Mouse (Mus musculus): ENCODE measurements at regions not wholly inside any gene's neighbourhood (a gene's known extent, or its start where the extent isn't known, plus 50 kb on each side); places are given as distances from the start of the nearest gene placed in this dataset.

DNA sequence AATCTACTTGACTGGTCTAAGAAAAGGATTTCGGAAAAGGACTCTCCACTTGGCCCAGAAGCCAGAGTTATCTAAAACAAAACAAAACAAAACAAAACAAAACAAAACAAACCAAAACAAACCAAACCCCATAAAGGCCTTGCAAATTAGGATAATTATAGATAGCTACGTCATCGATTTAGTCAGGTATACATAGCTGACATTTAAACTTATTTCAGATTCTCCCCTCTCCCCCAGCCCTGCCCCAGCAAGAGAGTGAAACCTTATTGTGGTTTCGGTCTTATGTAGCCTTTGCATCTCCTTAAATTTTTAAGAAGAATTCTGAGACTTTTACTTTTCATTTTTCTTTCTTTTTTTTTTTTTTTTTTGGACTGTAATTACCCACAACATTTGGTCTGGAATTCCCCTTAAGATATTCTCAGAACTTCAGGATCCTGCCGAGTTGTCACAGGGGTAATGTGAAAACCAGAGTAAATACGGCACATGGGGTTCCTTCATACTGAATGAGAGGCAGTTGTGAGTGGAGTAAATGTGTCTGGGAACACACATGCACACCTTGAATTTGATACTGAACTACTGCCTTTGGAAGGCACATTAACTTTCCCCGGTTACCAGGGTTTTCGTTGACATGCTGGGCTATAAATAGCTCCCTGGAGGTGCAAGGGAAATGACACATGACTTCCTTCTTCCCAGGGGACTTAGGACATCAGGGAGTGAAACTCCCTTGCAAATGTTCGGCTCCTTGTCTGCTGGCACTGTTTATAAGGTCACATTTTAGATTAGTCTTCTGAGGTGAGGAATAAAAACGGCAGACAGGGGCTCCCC is 94.8 kb upstream of the Rap1b start:
- peak; percentile 81 for ATAC-seq

DNA sequence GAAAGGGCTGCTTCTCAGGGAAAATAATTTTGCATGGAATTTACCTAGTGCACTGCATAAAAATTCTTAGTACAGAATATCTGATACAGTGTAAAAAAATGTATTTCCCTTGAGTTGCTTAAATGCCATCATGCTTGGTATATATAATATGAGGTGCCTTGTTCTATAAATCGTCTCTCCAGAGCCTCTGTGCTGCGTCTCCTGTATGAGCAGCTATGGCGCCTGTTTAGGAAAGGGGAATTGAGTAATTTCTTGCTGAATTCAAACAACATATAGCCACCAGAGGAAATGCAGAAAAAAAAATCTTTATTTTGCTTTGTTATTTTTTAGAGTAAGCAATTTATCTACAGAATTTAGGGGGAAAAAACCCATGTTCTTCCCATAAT is 95.4 kb upstream of the Rap1b start:
- no peak for ATAC-seq

DNA sequence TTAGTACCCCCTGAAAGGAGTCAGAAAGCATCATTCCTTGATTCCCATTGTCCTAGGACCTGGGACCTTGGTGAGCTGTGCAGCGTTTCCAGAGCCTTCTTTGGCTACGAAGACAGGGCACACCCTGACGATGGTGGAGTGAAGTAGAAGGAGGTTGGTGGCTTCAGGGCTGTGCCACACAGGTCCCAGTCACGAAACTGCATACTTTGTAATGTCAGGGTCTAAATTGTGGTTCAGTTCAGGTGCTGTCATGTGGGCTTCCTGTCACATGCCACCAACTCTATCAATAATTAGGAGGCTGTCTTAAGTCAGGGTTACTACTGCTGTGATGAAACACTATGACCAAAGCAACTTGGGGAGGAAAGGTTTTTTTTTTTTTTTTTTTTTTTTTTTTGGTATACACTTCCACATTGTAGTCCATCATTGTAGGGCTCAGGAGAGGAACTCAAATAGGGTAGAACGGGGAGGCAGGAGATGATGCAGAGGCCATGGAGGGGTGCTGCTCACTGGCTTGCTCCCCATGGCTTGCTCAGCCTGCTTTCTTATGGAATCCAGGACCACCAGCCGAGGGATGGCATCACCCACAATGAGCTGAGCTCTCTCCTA is 98.0 kb upstream of the Rap1b start:
- peak; percentile 10 for ATAC-seq

DNA sequence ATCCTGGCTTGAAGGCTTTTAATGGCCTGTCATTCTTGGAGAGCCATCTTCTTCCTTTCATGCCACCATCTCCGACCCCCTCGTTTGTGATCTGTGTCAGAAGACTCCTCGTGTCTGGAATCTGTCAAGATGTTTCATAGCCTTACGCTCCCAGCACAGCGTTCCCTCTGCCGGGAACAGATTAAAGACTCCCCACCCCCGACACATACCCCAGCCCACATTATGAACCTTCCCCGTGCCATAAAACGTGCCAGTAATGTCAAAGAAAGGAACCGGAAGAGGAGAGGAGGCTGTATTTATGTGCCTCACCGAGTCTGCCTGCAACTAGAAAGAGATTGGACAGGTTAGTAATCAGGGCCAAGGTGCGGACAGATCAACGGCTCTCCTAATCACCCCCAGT is 101.4 kb upstream of the Rap1b start:
- no peak for ATAC-seq

DNA sequence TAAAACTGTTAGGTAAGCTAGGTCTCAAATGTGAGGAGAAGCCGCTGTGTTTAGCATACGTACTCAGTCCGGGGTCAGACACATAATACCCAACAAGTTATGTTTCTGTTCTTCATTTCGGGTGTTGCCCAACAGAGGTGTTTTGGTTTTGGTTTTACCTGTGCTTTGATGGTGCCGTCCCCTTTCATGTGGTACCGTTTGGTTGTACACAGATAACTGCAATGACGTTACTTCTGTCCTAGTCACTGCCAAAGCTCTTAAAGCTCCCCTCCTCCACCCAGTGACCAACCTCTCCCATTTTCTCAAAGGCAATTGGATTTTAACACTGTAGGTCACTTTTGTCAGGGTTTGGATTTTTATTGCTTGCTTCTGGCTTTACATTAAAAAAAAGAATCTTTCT is 102.1 kb upstream of the Rap1b start:
- peak; percentile 88 for ATAC-seq

DNA sequence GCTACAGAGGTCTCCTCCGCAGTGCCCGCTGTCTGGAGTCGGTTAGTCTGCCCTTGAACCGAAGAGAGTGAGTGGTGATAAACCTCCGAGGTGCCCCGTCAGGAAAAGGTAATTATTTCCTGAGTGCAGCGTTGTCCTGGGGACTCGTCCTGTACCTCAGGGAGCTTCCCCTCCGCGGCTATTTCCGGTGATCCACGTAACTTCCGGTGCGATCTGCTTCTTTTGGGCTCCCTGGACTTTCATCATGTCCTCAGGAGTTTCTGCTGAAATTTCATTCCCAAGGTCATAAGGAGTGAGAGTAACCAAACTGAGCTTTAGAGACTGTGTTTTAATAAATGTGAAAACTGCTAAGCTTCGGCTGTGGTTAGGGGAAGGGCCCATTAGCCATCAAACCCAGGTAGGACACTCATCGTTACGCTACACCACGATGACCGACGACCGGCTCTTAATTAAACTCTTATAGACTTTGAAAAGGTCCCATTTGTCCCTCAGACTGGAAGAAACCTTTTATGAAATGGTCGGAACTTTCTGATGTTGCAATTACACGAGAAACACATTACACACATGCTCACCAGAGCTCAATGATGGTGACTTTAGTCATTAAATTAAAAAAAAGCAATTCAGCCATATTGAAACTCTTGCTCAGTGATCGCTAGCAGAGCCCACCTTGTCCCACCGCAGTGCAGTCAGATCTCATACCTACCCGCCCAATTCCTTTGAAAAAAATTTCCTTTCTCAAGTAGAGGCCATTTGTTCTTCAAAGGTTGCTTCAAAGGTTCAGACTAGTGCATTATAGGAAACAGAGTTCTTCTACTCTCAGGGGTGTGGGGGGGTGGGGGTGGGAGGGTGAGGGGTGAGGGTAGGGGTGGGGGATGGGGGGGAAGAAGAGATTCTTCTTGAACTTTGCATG is 106.5 kb upstream of the Rap1b start:
- ATAC-seq, result peak; percentile 42

DNA sequence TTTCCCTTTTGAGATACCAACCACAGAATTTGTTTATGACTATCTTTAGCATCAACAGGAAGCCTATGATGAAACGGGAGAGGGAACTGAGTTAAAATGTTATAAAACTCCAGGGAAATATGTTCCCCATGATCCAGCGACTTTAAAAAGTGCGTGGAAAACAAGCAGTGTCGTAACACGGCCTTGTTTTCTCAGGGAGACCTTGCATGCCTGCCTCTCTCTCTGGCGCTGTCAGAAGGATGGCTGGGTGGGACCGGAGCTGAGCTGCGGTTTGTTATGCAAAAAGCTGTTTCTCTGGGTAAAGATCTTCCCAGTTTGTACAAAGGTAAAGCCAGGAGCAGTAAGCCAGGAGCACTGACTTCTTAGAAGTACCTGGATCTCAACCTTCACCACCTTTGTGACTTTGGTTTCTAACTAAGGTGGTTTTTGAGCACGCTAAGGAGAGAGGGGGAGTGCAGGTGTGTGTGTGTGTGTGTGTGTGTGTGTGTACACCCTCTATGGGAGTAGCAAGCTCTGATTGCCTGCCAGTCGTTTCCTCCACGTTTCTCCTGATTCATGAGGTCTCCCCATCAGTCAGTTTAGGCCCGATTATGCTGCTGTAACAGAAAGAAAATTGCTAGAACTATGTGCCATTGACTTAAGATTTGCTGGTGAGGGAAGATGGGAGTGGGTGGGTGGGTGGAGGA is 107.3 kb upstream of the Rap1b start:
- peak; percentile 40 for ATAC-seq

DNA sequence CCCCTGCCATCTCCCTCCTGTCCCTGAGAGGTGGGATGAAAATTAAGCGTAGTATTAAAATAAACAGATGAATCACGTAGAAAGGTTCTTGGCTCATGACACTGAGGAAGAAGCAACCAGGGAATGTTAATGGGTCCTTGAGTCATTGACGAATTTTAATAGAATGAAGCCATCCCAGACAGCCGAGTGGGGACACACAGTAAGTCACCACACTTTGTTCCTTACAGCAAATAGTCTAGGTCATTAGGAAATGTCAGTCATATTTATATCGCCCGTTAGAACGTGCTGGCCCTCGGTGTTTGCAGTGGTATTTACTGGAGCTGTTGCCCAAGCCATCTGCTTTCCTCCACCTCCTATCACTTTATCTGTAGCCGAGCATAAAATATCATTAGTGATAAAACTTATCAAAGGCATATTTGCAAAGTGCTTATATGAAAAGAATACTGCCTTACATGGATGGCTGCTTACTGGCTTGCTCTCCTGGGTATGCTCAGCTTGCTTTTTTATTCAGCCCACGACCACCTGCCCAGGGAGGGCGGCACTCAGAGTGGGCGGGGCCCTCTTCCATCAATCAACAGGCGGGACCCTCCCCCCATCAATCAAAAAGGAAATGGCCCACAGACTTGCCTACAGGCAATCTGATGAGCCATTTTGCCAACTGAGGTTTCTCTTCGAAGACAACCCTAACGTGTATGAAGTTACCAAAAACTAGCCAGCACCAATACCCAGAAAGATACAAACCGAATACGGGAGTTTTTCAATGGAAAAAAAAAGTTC is 110.5 kb upstream of the Rap1b start:
- no peak for ATAC-seq

DNA sequence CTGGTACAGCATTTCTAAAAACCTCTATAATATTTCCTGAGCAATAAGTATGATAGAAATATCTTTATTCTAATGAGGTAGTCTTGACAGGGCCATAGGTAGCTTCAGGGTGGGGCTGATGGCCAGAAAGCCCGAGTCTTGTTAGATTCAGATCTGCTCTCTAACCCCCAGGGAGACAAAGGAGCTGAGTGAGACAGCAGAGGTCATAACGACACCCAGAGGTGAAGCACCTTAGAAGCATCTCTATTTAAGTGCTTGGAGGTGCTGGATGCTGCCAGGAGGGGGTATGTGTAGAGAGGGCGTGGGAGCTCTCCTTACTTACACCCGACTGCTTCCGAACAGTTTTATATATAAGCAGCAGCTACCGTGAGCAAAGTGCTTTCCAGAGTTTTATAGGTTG is 128.9 kb upstream of the Rap1b start:
- no peak for ATAC-seq

DNA sequence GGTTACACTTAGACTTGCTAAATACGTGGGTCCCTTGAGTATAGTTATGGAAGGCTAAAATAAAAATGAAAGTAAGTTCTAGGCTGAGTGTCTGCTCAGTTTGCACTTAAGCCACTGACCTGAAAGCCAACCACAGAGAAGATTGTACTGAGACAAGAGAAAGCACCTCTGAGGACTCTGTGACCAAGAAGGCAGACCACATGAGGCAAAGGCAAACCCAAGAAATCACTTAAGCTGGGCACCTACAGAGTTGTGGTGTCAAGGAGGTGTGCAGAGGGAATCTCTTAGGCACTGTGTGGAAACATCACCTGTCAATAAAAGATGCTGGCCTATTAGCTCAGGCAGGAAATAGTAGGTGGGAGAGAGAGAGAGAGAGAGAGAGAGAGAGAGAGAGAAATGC is 129.6 kb upstream of the Rap1b start:
- peak; percentile 85 for ATAC-seq

DNA sequence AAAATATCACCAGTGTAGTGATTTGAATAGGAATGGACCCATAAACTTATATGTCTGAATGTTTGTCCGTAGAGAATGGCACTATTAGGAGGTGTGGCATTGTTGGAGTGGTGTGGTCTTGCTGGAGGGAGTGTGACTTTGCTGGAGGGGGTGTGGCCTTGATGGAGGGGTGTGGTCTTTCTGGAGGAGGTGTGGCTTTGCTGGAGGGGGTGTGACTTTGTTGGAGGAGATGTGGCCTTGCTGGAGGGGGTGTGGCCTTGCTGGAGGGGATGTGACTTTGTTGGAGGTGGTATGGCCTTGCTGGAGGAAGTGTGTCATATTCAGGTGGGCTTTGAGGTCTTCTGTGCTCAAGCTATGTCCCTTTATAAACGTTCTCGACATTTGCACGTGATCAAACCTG is 133.3 kb upstream of the Rap1b start:
- ATAC-seq, result no peak

DNA sequence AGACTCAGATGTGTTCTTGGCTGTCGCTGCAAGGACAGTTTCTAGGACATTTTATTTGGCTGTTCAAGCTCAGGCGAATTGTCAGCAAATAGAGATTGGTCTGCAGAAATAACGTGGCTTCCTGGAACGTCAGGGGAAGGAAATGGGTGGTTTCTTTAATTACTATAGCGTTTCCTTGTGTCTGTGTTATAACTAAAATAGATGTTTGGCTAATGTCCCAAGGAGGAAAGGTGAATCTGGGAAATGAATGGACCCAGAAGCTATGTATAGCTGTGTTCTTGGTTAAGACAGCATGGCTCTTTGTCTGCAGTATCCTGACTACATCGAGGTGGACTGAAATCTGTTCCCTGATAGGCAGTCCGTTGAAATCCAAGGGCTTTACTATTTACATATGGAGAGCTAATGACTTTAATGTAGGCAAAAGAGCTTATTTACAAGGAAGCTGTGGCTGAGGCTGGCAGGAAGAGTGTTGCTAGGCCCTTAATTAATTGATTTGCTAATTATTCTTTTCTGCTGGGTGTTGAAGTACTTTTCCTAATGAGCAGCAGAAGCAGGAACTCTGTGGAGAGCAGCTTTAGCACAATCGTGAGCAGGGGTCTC is 136.9 kb upstream of the Rap1b start:
- peak; percentile 81 for ATAC-seq

DNA sequence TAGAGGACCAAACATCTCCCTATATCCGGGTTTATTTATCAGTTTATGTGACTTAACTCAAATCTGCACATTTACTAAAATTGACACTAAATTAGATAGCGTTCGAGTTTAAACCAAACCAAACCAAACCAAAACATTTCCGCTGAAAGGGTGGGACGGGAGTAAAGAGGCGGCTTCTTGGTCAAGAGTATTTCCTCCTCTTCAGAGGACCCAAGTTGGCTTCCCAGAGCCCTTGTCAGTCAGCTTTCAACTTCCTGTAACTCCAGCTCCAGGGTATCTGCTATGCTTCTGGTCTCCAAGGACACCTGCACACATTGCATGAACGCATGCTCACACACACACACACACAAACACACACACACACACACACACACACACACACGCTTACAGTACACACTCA is 137.4 kb upstream of the Rap1b start:
- ATAC-seq, result peak; percentile 31

DNA sequence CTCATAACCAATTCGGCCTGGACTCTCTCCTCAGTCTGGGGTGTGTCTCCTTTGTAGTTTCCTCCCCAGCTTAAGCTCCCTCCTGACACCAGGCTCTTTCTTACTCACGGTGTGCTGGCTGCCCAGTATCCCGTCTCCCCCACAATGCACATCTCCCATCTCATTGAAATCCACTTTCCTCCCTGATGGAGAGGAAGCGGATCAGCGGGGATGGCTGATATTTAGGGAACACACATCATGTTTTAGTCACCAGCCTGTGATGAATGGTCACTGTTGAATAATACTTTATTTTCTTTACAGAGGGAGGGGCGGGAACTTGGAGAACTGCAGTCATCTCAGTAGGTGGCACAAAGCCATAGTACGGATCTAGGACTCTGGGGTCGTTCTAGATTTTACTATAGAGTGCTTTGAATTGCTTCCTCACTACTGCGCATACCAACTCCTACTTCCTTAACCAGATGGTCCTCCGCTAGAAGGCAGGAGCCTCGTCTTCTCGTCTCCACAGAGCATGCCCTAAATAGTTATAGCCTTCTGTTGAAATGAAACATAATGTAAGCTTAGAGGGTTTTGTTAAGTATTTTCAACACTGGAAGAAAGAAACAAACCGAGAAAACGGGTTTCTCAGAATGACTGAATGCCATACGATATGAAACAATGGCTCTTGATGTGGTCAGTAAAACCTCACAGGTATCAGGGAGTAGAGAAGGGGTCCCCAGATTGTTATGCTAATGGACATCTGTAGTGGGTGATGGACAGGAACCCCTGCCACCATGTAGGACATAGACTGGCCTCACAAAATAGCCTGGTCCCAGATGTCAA is 139.2 kb upstream of the Rap1b start:
- ATAC-seq, result no peak

DNA sequence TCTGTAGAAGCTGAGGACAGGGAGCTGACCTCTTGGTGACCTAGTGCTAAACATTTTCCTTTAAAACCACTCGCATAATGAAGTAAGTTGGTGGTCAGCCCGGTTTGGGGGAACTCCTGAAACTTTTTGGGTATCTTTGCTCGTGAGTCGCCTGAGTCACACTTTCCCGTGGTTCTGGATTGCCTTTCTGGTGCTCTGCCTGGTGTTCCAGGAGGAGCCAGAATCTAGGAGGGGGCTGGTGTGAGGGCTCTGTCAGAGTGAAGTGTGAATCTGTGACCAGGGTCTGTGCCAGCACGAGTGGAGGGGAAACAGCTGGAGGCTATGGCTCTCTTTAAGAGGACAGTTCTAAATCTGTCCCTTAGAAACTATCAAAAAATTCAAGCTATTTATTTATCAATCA is 141.8 kb upstream of the Rap1b start:
- ATAC-seq, result no peak

DNA sequence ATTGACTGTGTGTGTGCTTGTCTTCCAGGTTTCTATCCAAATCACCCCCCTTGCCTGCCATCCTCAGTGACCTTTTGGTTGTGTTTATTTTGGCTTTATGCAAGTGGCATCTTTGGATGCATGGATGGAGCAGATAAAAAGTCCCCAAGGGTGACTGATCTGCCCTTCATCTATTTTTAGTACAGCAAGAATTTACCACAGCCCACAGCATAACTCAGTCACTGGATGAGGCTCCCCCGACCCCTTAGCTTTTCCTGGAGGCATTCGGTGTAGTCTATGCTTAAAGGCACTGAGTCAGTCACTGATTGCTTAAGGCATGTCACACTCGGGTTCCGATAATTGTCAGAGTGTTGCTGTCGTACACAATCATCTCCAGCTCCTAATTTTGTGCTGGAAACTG is 142.2 kb upstream of the Rap1b start:
- no peak for ATAC-seq

DNA sequence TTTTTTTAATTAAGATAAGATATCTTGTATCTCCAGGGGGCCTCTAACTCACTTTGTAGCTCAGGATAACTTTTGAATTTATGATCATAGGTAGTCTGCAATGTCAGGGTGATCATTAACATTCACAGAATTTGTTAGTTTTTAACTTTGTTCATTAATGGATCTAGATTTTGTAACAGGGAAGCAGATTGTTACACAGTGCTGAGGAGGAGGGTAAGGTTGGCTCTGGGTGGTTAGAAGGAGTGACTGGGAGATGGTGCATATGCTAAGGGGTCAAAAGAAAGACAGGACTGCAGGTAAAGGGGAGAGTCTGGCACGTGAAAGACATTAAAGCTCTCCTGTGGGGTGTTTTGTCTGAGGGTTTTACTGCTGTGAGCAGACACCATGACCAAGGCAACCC is 145.3 kb upstream of the Rap1b start:
- ATAC-seq, result no peak

DNA sequence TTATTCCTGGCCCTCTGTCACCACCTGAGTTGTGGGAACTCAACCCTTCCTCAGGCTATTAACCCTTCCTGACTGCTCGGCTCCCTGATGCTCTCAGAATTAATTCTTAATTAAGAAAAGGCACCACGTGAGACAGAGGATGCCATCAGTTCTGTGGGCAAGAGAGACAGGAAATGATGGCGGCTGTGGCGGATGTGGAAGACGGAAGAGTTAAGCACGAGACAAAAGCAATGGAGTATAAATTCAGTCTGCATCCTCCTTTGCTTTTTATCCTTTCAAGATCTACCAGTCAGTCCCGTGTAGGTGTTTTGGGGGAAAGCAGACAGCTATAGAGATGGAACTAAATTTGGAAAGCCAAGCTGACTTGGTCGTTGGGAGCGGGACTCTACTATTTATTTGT is 146.5 kb upstream of the Rap1b start:
- peak; percentile 92 for ATAC-seq

DNA sequence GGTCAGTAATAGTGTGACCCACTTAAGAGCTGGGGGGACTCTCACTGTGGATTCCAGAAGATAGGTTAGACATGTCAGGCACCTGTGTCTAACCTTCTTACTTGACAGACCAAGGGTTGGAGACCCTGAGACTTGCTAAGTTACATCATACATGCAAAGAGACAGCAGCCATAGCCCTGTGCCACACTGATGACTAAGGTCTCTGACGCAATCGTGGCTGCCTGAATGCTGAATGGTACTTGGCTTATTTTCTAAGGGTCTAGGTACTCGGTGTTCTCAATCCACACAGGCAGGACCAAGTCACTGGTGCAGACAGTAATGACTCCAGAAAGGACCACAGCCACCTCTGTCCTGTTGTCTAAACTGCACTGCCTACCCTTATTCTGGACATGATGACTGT is 147.8 kb upstream of the Mdm1 start:
- ATAC-seq, result no peak

DNA sequence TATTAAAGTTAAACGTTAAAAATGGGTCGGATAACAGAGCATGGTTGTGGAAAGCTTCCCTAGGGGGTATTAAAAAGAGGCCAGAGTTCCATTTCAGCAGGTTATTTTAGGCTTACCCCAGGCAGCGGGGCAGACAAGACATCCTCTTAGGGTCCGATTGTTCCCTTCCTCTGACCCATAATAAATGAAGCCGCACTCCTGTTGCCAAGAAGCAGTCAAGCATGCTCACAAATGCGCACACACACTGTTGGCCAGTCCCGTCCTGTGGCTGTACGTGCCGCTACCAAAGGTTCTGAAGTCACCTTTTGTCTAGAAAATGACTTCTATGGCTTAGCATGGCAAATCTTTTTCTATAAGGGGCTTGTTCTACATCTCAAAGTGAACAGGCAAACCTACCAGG is 146.8 kb upstream of the Mdm1 start:
- ATAC-seq, result no peak

DNA sequence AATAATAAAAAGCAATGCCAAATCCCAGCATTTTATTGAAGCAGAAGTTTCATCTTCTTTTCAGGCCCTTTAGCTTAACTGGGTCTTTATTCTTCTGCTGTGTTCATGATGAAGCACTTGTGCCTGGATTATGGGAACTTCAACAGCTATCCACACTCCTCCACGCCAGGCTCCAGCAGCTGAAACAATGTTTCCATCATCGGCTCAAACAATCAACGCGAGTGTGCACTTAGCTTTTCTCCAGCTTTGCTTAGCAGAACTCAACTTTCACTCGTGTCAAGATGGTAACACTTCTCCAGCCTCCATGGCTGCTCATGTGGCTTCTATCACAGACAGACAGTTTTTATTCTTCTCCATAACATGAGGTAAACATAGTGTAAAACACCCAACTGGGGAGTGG is 143.8 kb upstream of the Mdm1 start:
- no peak for ATAC-seq

Measured in CD4-positive, CD25-positive, alpha-beta regulatory T cell, adult 4 months (primary cell).